Mouse (Mus musculus): Measurements from ENCODE around the gene Ferd3l. TPM values are rescaled to one million over a fixed set of nuclear protein-coding genes. Genes with fewer than 3 reads are reported as not detected.

Ferd3l gene
- polyA plus RNA-seq, 1 experiment from 2014 or later, result not detected

Other genes with a start within 250 kb of the Ferd3l start
- gene Twist1, start 29.2 kb downstream of the Ferd3l start, polyA plus RNA-seq (2018), result not detected in 3 replicates

Measured in macrophage (primary cell).